Mouse (Mus musculus) megakaryocyte, embryonic 14.5 days (primary cell): ENCODE measurements around the gene Dach1.

Experiments used
- FLI1 ChIP-seq: IDR thresholded peaks from 2 replicates; pipeline ENCODE4 v1.6.1; 2012; ENCODE audit warnings: low read length, inconsistent platforms, mixed read lengths
- GATA1 ChIP-seq: IDR thresholded peaks from 3 replicates; pipeline ENCODE4 v1.6.1; 2012; ENCODE audit warnings: mixed read lengths, low read length, inconsistent platforms, borderline replicate concordance

- no peak for TF ChIP-seq GATA1
- no peak for TF ChIP-seq FLI1
Measured at GRCm38 (mm10) chr14:98138873-98139665, 30.5 kb downstream of the Dach1 start.
